Mouse (Mus musculus): ENCODE measurements around the gene Npy1r. TPM values are rescaled to one million over a fixed set of nuclear protein-coding genes. Genes with fewer than 3 reads are reported as not detected.

Npy1r gene
- polyA plus RNA-seq, 1 experiment from 2014 or later = 0.48 TPM

- Histone ChIP-seq H3K4me2 (replicated peaks; ENCODE audit: low read depth) (no peak overlapping the region), H3K4me3 (ENCODE audit: low read depth, low read length) (no peak overlapping the region), H3K36me3 (ENCODE audit: control insufficient read depth, insufficient read depth) (no peaks in the 10 kb centered on the region), H3K27me3 (replicated peaks; ENCODE audit: control insufficient read depth, insufficient read depth, low read length) (no peaks in the 10 kb centered on the region), H3K9ac (ENCODE audit: low read depth, low read length) (no peak overlapping the region), H3K27ac (ENCODE audit: low read depth, low read length) (no peak overlapping the region), H3K4me1 (replicated peaks; ENCODE audit: control insufficient read depth, insufficient read depth, low read length) (no peaks in the 10 kb centered on the region), H3K9me3 (ENCODE audit: control insufficient read depth) (no peaks in the 10 kb centered on the region)
- WGBS = 21% methylated on average over 1 of the region's 1 CpGs
- TF ChIP-seq CTCF (IDR thresholded peaks at IDR 0.05; ENCODE audit: low read depth) = no peak
- ATAC-seq = 0 out of 2 replicates have a peak, but pooled peaks have one; percentile 41
Observed at GRCm38 (mm10) chr8:66742359-66742758, 45.4 kb downstream of the Npy1r start.

- Histone ChIP-seq H3K27ac (ENCODE audit: low read depth, low read length) (no peak overlapping the region), H3K36me3 (ENCODE audit: control insufficient read depth, insufficient read depth) (no peaks in the 10 kb centered on the region), H3K4me3 (ENCODE audit: low read depth, low read length) (no peak overlapping the region), H3K27me3 (replicated peaks; ENCODE audit: control insufficient read depth, insufficient read depth, low read length) (no peaks in the 10 kb centered on the region), H3K4me1 (replicated peaks; ENCODE audit: control insufficient read depth, insufficient read depth, low read length) (no peaks in the 10 kb centered on the region), H3K9me3 (ENCODE audit: control insufficient read depth) (no peaks in the 10 kb centered on the region), H3K4me2 (replicated peaks; ENCODE audit: low read depth) (no peak overlapping the region), H3K9ac (ENCODE audit: low read depth, low read length) (no peak overlapping the region)
- ATAC-seq = no peak
- TF ChIP-seq CTCF (IDR thresholded peaks at IDR 0.05; ENCODE audit: low read depth) = no peak
- WGBS = 83% methylated on average over 3 of the region's 3 CpGs
Observed at GRCm38 (mm10) chr8:66745612-66746011, 48.6 kb downstream of the Npy1r start.

GRCm38 (mm10) chr8:66751621-66752020 lies 54.6 kb downstream of the Npy1r start:
- H3K9me3 ChIP-seq (ENCODE audit: control insufficient read depth) = no peaks in the 10 kb centered on the region
- no peak for ATAC-seq
- H3K4me3 ChIP-seq (ENCODE audit: low read depth, low read length) = no peak overlapping the region
- no peak overlapping the region for H3K27ac ChIP-seq (ENCODE audit: low read depth, low read length)
- no peak overlapping the region for H3K9ac ChIP-seq (ENCODE audit: low read depth, low read length)
- WGBS = 55% methylated on average over 2 of the region's 2 CpGs
- no peak for TF ChIP-seq CTCF (IDR thresholded peaks at IDR 0.05; ENCODE audit: low read depth)
- H3K4me1 ChIP-seq (replicated peaks; ENCODE audit: control insufficient read depth, insufficient read depth, low read length) = no peaks in the 10 kb centered on the region
- H3K4me2 ChIP-seq (replicated peaks; ENCODE audit: low read depth) = no peak overlapping the region
- no peaks in the 10 kb centered on the region for H3K36me3 ChIP-seq (ENCODE audit: control insufficient read depth, insufficient read depth)
- H3K27me3 ChIP-seq (replicated peaks; ENCODE audit: control insufficient read depth, insufficient read depth, low read length) = no peaks in the 10 kb centered on the region

GRCm38 (mm10) chr8:66756161-66756560 lies 59.2 kb downstream of the Npy1r start:
- ATAC-seq = no peak
- 59% methylated on average over 2 of the region's 2 CpGs for WGBS
- no peaks in the 10 kb centered on the region for H3K9me3 ChIP-seq (ENCODE audit: control insufficient read depth)
- no peak overlapping the region for H3K4me3 ChIP-seq (ENCODE audit: low read depth, low read length)
- H3K36me3 ChIP-seq (ENCODE audit: control insufficient read depth, insufficient read depth) = no peaks in the 10 kb centered on the region
- no peaks in the 10 kb centered on the region for H3K4me1 ChIP-seq (replicated peaks; ENCODE audit: control insufficient read depth, insufficient read depth, low read length)
- TF ChIP-seq CTCF (IDR thresholded peaks at IDR 0.05; ENCODE audit: low read depth) = no peak
- H3K27ac ChIP-seq (ENCODE audit: low read depth, low read length) = no peak overlapping the region
- H3K4me2 ChIP-seq (replicated peaks; ENCODE audit: low read depth) = no peak overlapping the region
- H3K9ac ChIP-seq (ENCODE audit: low read depth, low read length) = no peak overlapping the region
- H3K27me3 ChIP-seq (replicated peaks; ENCODE audit: control insufficient read depth, insufficient read depth, low read length) = no peaks in the 10 kb centered on the region

Other genes starting within 250 kb of the Npy1r start
- 3.6 and 4.2 TPM in 2 replicates for gene Tma16, start 210.7 kb upstream of the Npy1r start, polyA plus RNA-seq (2015; fragmentation: Nextera tagmentation; extraction: Ambion mirVana)
- gene Tktl2, start 185.4 kb upstream of the Npy1r start, polyA plus RNA-seq (2015; fragmentation: Nextera tagmentation; extraction: Ambion mirVana) = not detected in 2 replicates
- 0.10 and 0.18 TPM in 2 replicates for gene Npy5r, start 9.1 kb upstream of the Npy1r start, polyA plus RNA-seq (2015; fragmentation: Nextera tagmentation; extraction: Ambion mirVana)
- gene Naf1, start 163.0 kb downstream of the Npy1r start, polyA plus RNA-seq (2015; fragmentation: Nextera tagmentation; extraction: Ambion mirVana) = 2.2 and 2.5 TPM in 2 replicates